Mouse (Mus musculus) adrenal gland, postnatal 36 days (tissue): ENCODE measurements around the gene Cdh18. TPM values are rescaled to one million over a fixed set of nuclear protein-coding genes. Genes with fewer than 3 reads are reported as not detected.
"Not testable (repeated sequence)": the region's sequence is repeated elsewhere in the genome, so short reads cannot be mapped to it uniquely, and the experiment has no call there.

Experiments
- DNase-seq, 2 experiments: peaks; one replicate each; pipeline ENCODE4 v3.0.0; 2021; ENCODE audit warnings: mixed read lengths in 1 of 2
- total RNA-seq, 2 experiments: library from RNA; stranded (reverse); gene quantifications; 2 replicates each; pipeline ENCODE4 v1.2.3; 2021

Gene Cdh18
- total RNA-seq, 2 experiments from 2014 or later = 0.99 to 1.5 TPM

- no peak for DNase-seq
Observed at GRCm38 (mm10) chr15:23230616-23231015, 681.8 kb downstream of the Cdh18 start.

DNA sequence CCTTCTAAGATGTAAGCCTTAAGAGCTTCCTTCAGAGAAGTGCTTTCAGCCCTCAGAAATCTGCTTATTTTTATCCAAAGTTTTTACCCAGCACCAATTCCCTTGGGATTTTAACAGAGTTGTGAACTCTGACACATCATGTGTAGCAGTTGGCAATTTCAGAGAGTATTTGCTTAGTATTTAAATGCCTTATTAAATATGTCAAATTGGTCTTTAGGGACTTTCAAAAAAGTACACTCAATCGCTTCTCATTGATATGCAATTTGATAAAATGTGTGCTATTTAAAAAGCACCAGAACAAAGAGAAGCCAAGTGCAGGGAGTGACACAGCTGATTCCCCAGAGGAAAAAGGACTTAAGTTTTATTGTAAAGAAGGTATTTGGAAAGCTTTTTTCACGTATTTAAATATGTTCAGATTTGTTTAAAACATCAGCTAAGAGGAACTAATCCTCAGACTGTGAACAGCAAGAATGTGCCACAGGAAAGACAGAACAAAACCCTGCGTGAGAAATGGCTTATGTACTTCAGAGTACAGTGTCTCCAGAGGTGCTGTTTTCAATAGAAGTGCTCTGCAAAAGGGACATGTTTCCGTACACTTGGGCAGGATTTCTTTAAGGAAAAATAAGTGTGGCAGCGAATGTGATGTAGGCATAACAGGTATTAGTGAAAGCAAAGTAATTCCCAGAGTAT is 709.1 kb downstream of the Cdh18 start:
- no peak for DNase-seq

DNA sequence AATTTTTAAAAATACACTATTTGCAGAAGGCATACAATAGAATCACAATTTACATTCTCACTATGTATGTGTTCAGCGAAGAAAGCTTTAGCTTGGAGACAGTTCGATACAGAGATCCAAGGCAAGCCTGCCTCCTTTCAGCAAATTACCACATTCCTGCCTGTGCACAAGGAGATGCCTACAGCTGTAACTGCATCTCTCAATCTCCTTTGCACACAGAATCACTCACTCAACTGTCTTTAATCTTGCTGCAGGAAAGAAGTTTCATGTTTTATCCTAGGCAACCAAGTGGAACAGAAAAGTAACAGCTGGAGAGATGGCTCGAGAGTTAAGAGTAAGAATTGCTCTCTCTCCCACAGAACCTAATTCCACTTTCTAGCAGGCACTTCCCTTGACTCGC is 729.6 kb downstream of the Cdh18 start:
- no peak for DNase-seq

DNA sequence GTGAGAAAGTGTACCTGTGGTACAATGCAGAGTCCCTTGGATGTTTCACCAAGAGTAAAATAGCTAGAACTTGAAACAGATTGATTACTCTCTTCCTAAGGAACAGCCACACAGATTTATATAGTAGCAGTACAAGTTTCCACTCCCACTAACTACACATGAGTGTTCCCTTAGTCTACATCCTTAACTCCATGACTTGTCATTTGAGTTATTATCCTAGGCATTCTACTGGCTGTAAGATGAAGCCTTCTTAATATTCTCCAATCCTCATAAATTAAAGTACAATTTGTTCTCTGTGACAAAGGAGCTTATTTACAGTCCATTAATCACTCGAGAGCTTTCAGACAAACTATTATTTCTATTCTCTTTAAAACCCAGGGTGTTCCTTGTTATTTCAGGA is 756.2 kb downstream of the Cdh18 start:
- no peak for DNase-seq

DNA sequence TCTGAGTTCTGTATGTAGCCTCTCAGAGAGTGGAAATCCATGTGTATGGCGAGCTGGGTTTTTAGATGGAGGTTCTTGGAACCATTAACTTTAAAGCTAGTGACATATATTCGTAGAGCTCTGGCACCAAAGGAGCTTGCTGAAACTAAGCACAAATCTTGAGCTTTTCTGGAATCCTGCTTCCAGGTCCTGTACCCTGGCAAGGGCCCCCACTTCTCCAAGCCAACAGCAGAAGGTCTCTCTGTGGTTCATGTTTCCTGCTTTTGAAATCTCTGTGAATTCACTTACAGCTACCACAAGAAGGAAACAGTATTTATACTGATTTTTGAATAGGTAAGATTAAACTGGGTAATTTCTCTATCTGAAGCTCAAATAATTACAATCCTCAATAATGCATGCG is 767.9 kb downstream of the Cdh18 start:
- DNase-seq = no peak

- no peak for DNase-seq
Observed at GRCm38 (mm10) chr15:23317409-23317808, 768.6 kb downstream of the Cdh18 start.

- not testable (repeated sequence) for DNase-seq
Observed at GRCm38 (mm10) chr15:23340338-23340737, 791.5 kb downstream of the Cdh18 start.

DNA sequence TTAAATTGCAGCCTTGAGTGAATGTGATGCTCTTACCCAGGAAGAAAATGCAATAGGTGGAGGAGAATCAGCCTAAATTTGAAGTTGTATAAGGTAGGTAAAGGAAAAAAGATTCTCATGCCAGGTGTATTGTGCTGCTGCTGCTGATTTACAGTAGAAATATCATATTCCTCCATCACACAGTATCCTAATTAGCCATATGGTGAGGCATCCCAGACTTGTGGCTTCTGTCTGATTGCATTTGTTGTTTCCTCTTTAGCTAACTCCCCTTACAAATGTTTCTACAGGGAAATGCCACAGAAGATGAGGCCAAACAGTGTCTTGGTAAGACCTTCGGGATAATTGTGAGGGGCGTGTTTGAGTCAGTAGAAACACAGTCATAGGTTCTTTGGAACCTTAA is 802.3 kb downstream of the Cdh18 start:
- DNase-seq = no peak

DNA sequence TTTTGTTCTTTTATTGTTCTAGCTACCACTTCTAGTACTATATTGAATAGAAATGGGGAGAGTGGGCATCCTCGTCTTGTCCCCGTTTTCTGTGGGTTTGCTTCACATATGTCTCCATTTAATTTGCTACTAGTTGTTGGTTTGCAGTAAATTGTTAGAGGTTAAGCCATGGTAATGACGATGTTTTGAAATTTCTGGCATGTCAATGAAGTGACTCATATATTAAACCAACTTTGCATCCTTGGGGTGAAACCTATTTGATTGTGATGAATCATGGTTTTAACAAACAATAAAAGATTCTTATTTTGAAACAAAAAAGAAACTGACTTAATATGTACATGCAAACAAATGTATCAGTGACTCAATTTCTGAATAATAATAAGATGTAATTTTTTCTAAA is 817.5 kb downstream of the Cdh18 start:
- no peak for DNase-seq

- DNase-seq = no peak
Observed at GRCm38 (mm10) chr15:23367712-23368111, 818.9 kb downstream of the Cdh18 start.

DNA sequence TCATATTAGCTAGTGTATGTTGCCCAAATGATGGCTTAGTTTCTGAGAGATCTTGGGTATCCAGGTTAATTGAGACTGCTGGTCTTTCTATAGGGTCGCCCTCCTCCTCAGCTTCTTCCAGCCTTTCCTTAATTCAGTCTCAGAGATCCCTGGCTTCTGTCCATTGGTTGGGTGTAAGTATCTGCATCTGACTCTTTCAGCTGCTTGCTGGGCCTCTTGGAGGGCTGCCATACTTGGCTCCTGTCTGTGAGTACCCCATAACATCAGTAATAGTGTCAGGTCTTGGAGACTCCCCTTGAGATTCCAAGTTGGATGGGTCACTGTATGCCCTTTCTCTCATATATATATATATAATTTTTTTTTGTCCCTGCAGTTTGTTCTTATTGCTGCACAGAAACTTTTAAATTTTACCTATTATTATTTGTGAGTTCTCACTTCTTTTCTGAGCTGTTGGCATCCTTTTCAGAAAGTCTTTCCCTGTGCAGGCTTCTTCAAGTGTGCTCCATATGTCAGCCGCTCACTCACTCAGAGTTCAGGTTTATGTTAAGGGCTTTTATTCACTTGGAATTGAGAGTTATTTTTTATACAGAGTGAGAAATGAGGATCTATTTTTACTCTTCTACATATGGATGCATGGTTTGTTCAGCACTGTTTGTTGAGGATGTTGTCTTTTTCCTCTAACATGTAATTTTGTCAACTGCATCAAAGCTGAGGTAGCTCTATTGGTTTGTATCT is 829.4 kb downstream of the Cdh18 start:
- DNase-seq = no peak

DNA sequence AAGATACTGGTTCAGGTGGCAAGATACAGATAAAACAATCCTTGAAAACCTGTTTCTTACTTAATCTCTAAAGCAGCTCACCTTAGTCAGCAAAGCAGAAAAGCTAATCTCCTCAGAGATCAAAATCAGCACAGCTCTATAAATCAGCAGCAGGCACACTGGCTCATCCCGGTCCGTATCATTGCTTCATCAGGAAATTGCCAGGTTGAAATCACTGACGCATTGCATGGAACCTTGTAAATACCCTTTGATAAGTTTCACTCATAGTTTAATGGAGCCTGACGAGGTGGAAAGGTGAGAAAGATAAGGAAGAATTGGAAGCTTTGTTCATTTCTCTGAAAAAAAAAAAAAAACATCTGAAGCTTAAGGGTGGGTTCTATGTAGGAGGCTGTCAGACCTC is 837.0 kb downstream of the Cdh18 start:
- no peak for DNase-seq

GRCm38 (mm10) chr15:23396646-23397045 is 847.8 kb downstream of the Cdh18 start:
- DNase-seq = no peak

DNA sequence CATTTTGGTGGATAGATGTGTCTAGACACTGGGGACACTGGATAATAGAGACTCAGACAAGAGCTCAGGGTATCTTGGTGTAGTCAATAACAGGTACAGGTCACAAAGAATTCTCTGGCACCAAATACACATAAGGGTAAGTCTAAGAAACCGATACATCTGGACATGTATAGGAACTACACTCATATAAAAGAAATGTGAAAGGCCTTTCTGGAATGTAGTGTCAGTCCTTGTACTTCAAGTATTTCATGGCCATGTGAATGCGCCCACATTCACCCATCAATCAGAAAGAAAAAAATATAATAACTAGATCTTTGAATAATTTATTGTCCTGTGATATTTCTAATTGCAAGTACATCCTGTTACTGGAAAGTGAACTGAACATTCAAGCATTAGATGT is 855.0 kb downstream of the Cdh18 start:
- DNase-seq = no peak

GRCm38 (mm10) chr15:23408256-23408655 is 859.4 kb downstream of the Cdh18 start:
- no peak for DNase-seq

GRCm38 (mm10) chr15:23416450-23417080 is 867.7 kb downstream of the Cdh18 start:
- no peak for DNase-seq

- no peak for DNase-seq
Observed at GRCm38 (mm10) chr15:23418158-23418557, 869.3 kb downstream of the Cdh18 start.

GRCm38 (mm10) chr15:23420010-23420409 is 871.2 kb downstream of the Cdh18 start:
- no peak for DNase-seq

GRCm38 (mm10) chr15:23430021-23430420 is 881.2 kb downstream of the Cdh18 start:
- DNase-seq = no peak

DNA sequence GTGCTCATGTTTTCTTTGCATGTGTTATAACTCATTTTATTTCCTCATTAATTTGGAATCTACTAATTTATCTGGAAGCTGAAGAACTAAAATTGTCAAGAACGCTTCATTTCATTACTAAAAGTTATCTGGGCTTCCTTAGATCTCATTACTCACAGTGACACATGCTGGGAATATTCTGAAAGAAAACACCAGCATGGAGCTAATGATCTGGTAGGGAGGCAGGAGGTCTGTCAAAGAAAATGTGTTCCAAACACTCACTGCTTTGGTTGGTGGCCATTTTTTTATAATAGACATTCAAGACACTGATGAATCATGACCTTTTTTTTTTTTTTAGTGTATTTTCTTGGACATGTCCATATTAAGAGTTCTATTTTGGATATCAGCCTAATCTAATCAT is 899.7 kb downstream of the Cdh18 start:
- DNase-seq = no peak

DNA sequence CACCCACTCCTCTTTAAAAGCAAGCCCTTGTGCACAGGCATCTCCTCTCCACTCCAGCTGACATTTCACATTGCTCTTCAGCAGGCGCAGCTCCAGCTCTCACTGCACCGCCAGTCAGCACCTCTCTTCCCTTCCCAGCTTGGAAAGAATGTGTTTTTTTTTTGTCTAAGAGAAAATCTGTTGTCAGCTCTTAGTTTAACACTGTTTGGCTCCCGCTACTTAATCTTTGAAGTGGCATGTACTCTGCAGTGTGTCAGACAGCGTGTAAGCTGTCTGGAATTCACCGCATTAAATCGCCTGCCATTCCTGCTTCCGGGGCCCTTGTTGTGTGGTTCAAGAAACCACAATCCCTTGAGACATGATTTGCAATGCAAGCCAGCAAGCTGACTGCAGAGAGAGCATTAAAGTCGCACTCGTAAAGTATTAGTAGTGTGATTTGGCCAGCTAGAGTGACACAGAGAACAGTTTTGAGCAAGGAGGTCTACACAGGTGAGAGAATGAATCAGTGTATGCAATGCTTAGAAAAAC is 903.3 kb downstream of the Cdh18 start:
- DNase-seq = no peak

DNA sequence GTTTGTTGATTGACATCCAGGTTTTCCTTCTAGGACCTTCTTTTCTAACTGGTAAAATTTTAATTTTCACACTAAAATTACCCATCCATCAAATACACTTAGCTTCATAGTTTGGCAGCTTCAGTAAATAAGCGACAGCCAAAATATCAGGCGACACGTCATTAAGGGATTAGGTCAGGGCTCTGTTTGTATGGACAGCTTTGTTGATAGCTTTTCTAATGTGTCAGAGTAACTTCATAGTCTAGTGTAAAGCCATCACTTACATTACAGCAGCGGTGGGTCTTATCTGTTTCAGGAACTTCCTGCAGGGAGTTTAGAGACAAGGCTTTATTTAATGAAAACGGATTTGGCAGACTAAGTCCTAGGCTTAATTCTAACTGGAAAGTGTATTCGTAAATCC is 904.5 kb downstream of the Cdh18 start:
- no peak for DNase-seq

- DNase-seq = no peak
Observed at GRCm38 (mm10) chr15:23455344-23455743, 906.5 kb downstream of the Cdh18 start.
